Mouse (Mus musculus): Measurements from ENCODE around the gene Tada2b.

The Tada2b gene

GRCm38 (mm10) chr5:36446166-36446890, 37.8 kb downstream of the Tada2b start:
- no peak for DNase-seq (ENCODE audit: low read depth)

- DNase-seq (ENCODE audit: low read depth): no peak
Measured at GRCm38 (mm10) chr5:36445028-36445427, 39.1 kb downstream of the Tada2b start.

- no peak for DNase-seq (ENCODE audit: low read depth)
Measured at GRCm38 (mm10) chr5:36444611-36445010, 39.5 kb downstream of the Tada2b start.

- DNase-seq (ENCODE audit: low read depth): no peak
Measured at GRCm38 (mm10) chr5:36440741-36441140, 43.3 kb downstream of the Tada2b start.

GRCm38 (mm10) chr5:36436858-36437257, 47.2 kb downstream of the Tada2b start:
- DNase-seq (ENCODE audit: low read depth): no peak

- no peak for DNase-seq (ENCODE audit: low read depth)
Measured at GRCm38 (mm10) chr5:36434398-36434967, 49.6 kb downstream of the Tada2b start.

GRCm38 (mm10) chr5:36431711-36432110, 52.4 kb downstream of the Tada2b start:
- peak; percentile 16 for DNase-seq (ENCODE audit: low read depth)

GRCm38 (mm10) chr5:36429551-36429950, 54.5 kb downstream of the Tada2b start:
- no peak for DNase-seq (ENCODE audit: low read depth)

GRCm38 (mm10) chr5:36427831-36428230, 56.3 kb downstream of the Tada2b start:
- DNase-seq (ENCODE audit: low read depth): no peak

GRCm38 (mm10) chr5:36426404-36426803, 57.7 kb downstream of the Tada2b start:
- DNase-seq (ENCODE audit: low read depth): no peak

- DNase-seq (ENCODE audit: low read depth): no peak
Measured at GRCm38 (mm10) chr5:36424676-36425075, 59.4 kb downstream of the Tada2b start.

All from 416B (cell line).